Mouse (Mus musculus) embryonic facial prominence, embryonic 11.5 days (tissue): Measurements from ENCODE around the gene AA986860. TPM values are rescaled to one million over a fixed set of nuclear protein-coding genes. Genes with fewer than 3 reads are reported as not detected.

Experiments used
- ATAC-seq: fragments of 200-750 bp; cut with Nextera tagmentation; replicated peaks from 2 replicates; pipeline ENCODE4 v1.8.0; 2017; ENCODE audit warnings: low read depth; ENCODE audit not compliant: insufficient number of reproducible peaks, low FRiP score, low TSS enrichment
- DNase-seq: peaks from one replicate; pipeline ENCODE4 v3.0.0-alpha.2; 2015; ENCODE audit warnings: low spot score
- H3K27ac ChIP-seq: fragments of 300-500 bp; sonication (generic); replicated peaks from 2 replicates; pipeline ENCODE4 v1.5.1; 2014; ENCODE audit warnings: mild to moderate bottlenecking, low read depth, low read length, control low read depth
- H3K27me3 ChIP-seq: fragments of 300-500 bp; sonication (generic); 2 replicates; pipeline ENCODE4 v1.6.1; 2014; ENCODE audit warnings: mild to moderate bottlenecking, low read length, moderate library complexity, mixed read lengths; ENCODE audit not compliant: control insufficient read depth, insufficient read depth
- H3K36me3 ChIP-seq: fragments of 300-500 bp; sonication (generic); replicated peaks from 2 replicates; pipeline ENCODE4 v1.6.1; 2014; ENCODE audit warnings: low read depth, mild to moderate bottlenecking, low read length, moderate library complexity, mixed read lengths; ENCODE audit not compliant: control insufficient read depth, insufficient read depth
- H3K4me1 ChIP-seq: fragments of 300-500 bp; sonication (generic); 2 replicates; pipeline ENCODE4 v1.6.1; 2014; ENCODE audit warnings: low read length, mixed read lengths; ENCODE audit not compliant: control insufficient read depth, insufficient read depth
- H3K4me2 ChIP-seq: fragments of 300-500 bp; sonication (generic); 2 replicates; pipeline ENCODE4 v1.6.1; 2014; ENCODE audit warnings: low read depth, mild to moderate bottlenecking, control low read depth, low read length, moderate library complexity
- H3K4me3 ChIP-seq: fragments of 300-500 bp; sonication (generic); 2 replicates; pipeline ENCODE4 v1.5.1; 2014; ENCODE audit warnings: low read depth, low read length, control low read depth
- H3K9ac ChIP-seq: fragments of 300-500 bp; sonication (generic); replicated peaks from 2 replicates; pipeline ENCODE4 v1.6.1; 2014; ENCODE audit warnings: mild to moderate bottlenecking, control low read depth, low read length
- H3K9me3 ChIP-seq: fragments of 300-500 bp; sonication (generic); replicated peaks from 2 replicates; pipeline ENCODE4 v1.6.1; 2016; ENCODE audit warnings: mild to moderate bottlenecking, low read length, inconsistent platforms, mixed read lengths; ENCODE audit not compliant: control insufficient read depth
- WGBS: fragments of 180-500 bp; shearing (Covaris S2); extraction: QIAGEN DNeasy Blood & Tissue Kit; methylation state at CpG from one replicate; pipeline ENCODE4 v1.1.7; 2014; 5-methylcytosine and 5-hydroxymethylcytosine counted together
- polyA plus RNA-seq: library from polyadenylated mRNA; unstranded; fragments of >200 nt; fragmentation: Nextera tagmentation; extraction: Ambion mirVana; gene quantifications from 2 replicates; pipeline ENCODE4 v1.2.1, GENCODE M21; 2014

Gene AA986860
- polyA plus RNA-seq, 1 experiment from 2014 or later: 0.67 TPM

DNA sequence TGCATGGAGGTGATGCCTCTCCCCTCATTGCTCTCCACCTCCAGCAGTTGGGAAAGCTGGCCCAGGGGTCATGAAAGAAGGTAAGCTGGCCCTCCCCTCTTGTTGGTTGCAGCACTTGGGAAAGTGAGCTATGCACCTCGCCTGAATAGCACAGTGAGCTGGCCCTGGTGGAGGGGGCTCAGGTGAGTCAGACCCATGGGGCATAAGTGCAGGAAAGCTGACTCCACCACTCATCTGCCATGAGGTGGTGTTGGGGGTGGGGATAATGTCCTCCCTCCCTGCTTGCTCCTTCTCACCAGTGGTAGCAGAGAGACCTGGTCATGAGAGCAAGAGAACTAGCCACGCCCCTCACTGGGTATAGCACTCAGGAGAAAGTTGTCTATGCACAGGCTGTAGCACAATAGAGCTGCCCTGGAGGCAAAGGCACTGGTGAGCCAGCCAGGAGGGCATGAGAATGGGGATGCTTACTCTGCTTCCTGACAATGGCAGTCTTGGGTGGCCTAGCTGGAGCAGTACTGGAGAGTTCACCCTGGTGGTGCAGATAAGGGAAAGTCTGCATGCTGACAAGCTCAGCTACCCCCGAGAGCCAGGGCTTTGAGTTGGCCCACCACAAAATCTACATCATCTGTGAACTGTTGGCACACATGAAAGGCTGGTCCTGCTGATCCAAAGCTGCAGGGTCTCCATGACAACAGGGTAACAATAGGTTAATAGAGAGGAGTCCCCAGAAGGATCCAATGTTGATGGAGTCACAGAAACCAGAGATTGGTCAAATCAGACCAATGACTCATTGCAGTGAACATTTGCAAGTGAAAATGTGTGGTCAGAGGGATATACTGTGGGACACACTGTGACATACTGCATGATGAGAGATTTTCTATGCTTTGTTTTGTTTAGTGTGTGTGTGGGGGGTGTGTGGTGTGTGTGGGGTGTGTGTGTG is 58.0 kb downstream of the AA986860 start:
- H3K4me1 ChIP-seq: no peaks in the 10 kb centered on the region
- no peak; the same call in 1 of the 2 replicates for ATAC-seq
- WGBS: 60% methylated on average over 3 of the region's 3 CpGs
- DNase-seq: no peak
- H3K36me3 ChIP-seq: no peaks in the 10 kb centered on the region
- no peaks in the 10 kb centered on the region for H3K9me3 ChIP-seq
- H3K4me3 ChIP-seq: no peak overlapping the region
- no peaks in the 10 kb centered on the region for H3K27me3 ChIP-seq
- no peak overlapping the region for H3K4me2 ChIP-seq
- no peak overlapping the region for H3K27ac ChIP-seq
- H3K9ac ChIP-seq: no peak overlapping the region

Other genes starting within 250 kb of the AA986860 start
- not detected in 2 replicates for gene Zp3r, start 102.4 kb upstream of the AA986860 start, polyA plus RNA-seq
- gene C4bp, start 70.3 kb upstream of the AA986860 start, polyA plus RNA-seq: not detected in 2 replicates
- not detected in 2 replicates for gene Gm29427, start 16.2 kb upstream of the AA986860 start, polyA plus RNA-seq
- gene Yod1, start 14.6 kb upstream of the AA986860 start, polyA plus RNA-seq: 5.9 and 7.5 TPM in 2 replicates
- 5.1 and 5.7 TPM in 2 replicates for gene Pfkfb2, start 2.7 kb upstream of the AA986860 start, polyA plus RNA-seq
- not detected in 2 replicates for gene Fcamr, start 68.9 kb downstream of the AA986860 start, polyA plus RNA-seq
- gene Pigr, start 94.7 kb downstream of the AA986860 start, polyA plus RNA-seq: not detected in 2 replicates
- not detected in 2 replicates for gene Fcmr, start 133.7 kb downstream of the AA986860 start, polyA plus RNA-seq
- not detected in 2 replicates for gene Il24, start 155.5 kb downstream of the AA986860 start, polyA plus RNA-seq
- gene Il20, start 179.5 kb downstream of the AA986860 start, polyA plus RNA-seq: not detected in 2 replicates
- gene Il19, start 208.1 kb downstream of the AA986860 start, polyA plus RNA-seq: 0.21 TPM in 1 of 2 replicates, not detected in the other